Mouse (Mus musculus): ENCODE measurements around the gene Acacb.

GRCm38 (mm10) chr5:114126499-114127244, 19.7 kb upstream of the Acacb start:
- TF ChIP-seq ZC3H11A (IDR thresholded peaks at IDR 0.05; ENCODE audit: borderline replicate concordance, low read depth, low read length) (no peak), CHD2 (IDR thresholded peaks at IDR 0.05; ENCODE audit: low read depth, low read length) (no peak), MAFK (IDR thresholded peaks at IDR 0.05; ENCODE audit: insufficient read depth, low read depth, low read length) (peak; percentile 62), ZNF384 (IDR thresholded peaks at IDR 0.05; ENCODE audit: low read depth, low read length) (no peak)
